Mouse (Mus musculus) liver, embryonic 13.5 days (tissue): ENCODE data around the gene Fam160b1. TPM values are rescaled to one million over a fixed set of nuclear protein-coding genes. Genes with fewer than 3 reads are reported as not detected.

Source experiments
- ATAC-seq: fragments of 200-750 bp; cut with Nextera tagmentation; 2 replicates; pipeline ENCODE4 v1.8.0; 2017; ENCODE audit warnings: low read depth, mild to moderate bottlenecking, moderate number of reproducible peaks, moderate library complexity
- DNase-seq: peaks from one replicate; pipeline ENCODE4 v3.0.0; 2022
- H3K27ac ChIP-seq: fragments of 300-500 bp; sonication (generic); 2 replicates; pipeline ENCODE4 v1.5.1; 2015; ENCODE audit warnings: moderate library complexity, mild to moderate bottlenecking, inconsistent platforms
- H3K27me3 ChIP-seq: fragments of 300-500 bp; sonication (generic); 2 replicates; pipeline ENCODE4 v1.6.1; 2015; ENCODE audit warnings: mild to moderate bottlenecking, inconsistent platforms
- H3K36me3 ChIP-seq: fragments of 300-500 bp; sonication (generic); 2 replicates; pipeline ENCODE4 v1.6.1; 2015; ENCODE audit warnings: mild to moderate bottlenecking, inconsistent platforms
- H3K4me1 ChIP-seq: fragments of 300-500 bp; sonication (generic); replicated peaks from 2 replicates; pipeline ENCODE4 v1.6.1; 2015; ENCODE audit warnings: inconsistent platforms
- H3K4me2 ChIP-seq: fragments of 300-500 bp; sonication (generic); 2 replicates; pipeline ENCODE4 v1.6.1; 2015; ENCODE audit warnings: inconsistent platforms, mild to moderate bottlenecking, moderate library complexity
- H3K4me3 ChIP-seq: fragments of 300-500 bp; sonication (generic); replicated peaks from 2 replicates; pipeline ENCODE4 v1.5.1; 2015; ENCODE audit warnings: mild to moderate bottlenecking, inconsistent platforms
- H3K9ac ChIP-seq: fragments of 300-500 bp; sonication (generic); 2 replicates; pipeline ENCODE4 v1.6.1; 2015; ENCODE audit warnings: mild to moderate bottlenecking, inconsistent platforms
- H3K9me3 ChIP-seq: fragments of 300-500 bp; sonication (generic); replicated peaks from 2 replicates; pipeline ENCODE4 v1.6.1; 2016; ENCODE audit warnings: inconsistent platforms
- WGBS: fragments of 180-500 bp; shearing (Covaris S2); methylation state at CpG from one replicate; pipeline ENCODE4 v1.1.7; 2015; ENCODE audit not compliant: insufficient replicate concordance; 5-methylcytosine and 5-hydroxymethylcytosine counted together
- polyA plus RNA-seq: library from polyadenylated mRNA; unstranded; fragments of >200 nt; fragmentation: Nextera tagmentation; extraction: Ambion mirVana; gene quantifications from 2 replicates; pipeline ENCODE4 v1.2.1, GENCODE M21; 2015

Fam160b1 gene
- polyA plus RNA-seq, 1 experiment from 2014 or later: 5.3 TPM

DNA sequence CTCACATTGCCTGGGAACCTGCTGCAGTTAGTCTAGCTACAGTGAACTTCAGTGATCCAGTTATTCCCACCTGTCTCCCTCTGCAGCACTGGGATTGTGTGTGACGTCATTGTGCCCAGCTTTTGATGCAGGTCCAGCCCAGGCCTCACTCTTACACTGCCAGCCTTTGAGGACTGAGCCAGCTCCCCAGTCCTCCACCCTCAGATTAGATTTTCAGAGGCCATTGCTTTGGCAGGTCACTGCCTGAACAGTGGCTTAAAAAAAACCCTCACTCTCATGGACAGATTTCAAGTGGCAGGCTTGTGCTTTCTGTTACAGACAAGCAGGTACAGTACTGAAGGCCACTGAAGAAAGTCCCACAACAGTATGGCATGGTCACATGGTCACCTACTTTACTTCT is 15.8 kb upstream of the Fam160b1 start:
- H3K9me3 ChIP-seq: peaks cover 18% of the 10 kb centered on the region; the same call in 1 of the 2 replicates
- no peaks in the 10 kb centered on the region for H3K27me3 ChIP-seq
- H3K4me1 ChIP-seq: 0 out of 2 replicates have a peak, but pooled peaks cover 2% of the 10 kb centered on the region
- no peak overlapping the region for H3K9ac ChIP-seq
- H3K27ac ChIP-seq: no peak overlapping the region
- ATAC-seq (no peak), DNase-seq (no peak)
- 59% methylated on average over 1 of the region's 1 CpGs for WGBS
- no peak overlapping the region for H3K4me2 ChIP-seq
- H3K36me3 ChIP-seq: no peaks in the 10 kb centered on the region
- no peak overlapping the region for H3K4me3 ChIP-seq

DNA sequence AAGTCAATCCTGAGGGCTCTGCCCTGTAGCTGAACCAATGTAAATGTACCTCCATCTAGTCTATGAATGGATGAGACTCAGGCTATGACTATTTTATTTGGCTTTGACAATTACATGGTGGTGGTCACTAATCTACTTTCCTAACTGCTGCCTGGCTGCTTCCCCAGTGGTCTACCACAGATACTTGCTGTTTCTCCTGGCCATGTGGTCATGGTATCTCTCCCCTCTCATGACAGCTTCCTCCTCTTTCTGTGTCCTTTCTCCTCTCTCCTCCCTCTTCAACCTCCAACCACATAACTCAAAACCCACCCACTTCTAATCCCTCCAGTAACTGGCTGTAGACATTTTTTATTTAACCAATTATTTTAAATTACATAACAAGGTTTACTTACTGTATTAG is 11.4 kb upstream of the Fam160b1 start:
- H3K4me1 ChIP-seq: no peaks in the 10 kb centered on the region
- no peaks in the 10 kb centered on the region for H3K36me3 ChIP-seq
- DNase-seq (no peak), ATAC-seq (no peak)
- H3K4me2 ChIP-seq: no peak overlapping the region
- H3K27ac ChIP-seq: no peak overlapping the region
- peaks cover 18% of the 10 kb centered on the region; the same call in 1 of the 2 replicates for H3K9me3 ChIP-seq
- no peak overlapping the region for H3K4me3 ChIP-seq
- H3K27me3 ChIP-seq: no peaks in the 10 kb centered on the region
- no peak overlapping the region for H3K9ac ChIP-seq

DNA sequence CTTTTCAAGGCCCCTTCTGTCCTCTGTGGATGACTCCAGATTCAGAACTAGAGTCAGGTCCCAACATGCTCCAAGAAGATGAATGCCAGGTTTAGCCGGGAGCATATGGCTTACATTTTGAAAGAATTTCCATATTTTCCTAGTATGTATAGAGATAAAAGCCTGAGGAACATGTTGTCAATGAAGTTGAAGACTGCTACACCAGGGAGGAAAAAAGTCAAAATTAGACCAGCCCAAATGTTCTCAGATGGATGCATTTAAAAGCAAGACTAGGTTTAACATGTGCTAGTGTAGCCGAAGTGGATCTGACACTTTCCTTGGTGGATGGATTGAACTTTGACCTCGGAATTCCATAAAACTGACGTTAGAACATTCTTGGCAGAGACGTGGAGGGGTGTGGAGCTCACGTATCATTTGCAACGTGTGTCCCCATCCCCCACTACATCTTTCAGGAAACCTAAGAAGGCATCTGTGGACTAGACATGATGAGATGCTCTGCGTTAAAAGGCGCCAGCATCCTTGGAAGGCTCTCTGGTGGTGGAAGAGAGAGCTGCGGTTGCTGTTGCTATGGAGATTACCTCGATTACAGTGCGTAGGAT is 8.0 kb upstream of the Fam160b1 start:
- 74% methylated on average over 12 of the region's 12 CpGs for WGBS
- Histone ChIP-seq H3K4me3 (no peak overlapping the region), H3K9ac (no peak overlapping the region), H3K36me3 (no peaks in the 10 kb centered on the region), H3K27ac (no peak overlapping the region), H3K4me1 (peaks cover 28% of the 10 kb centered on the region), H3K4me2 (no peak overlapping the region), H3K9me3 (0 out of 2 replicates have a peak, but pooled peaks cover 6% of the 10 kb centered on the region), H3K27me3 (no peaks in the 10 kb centered on the region)
- DNase-seq (no peak), ATAC-seq (no peak)

DNA sequence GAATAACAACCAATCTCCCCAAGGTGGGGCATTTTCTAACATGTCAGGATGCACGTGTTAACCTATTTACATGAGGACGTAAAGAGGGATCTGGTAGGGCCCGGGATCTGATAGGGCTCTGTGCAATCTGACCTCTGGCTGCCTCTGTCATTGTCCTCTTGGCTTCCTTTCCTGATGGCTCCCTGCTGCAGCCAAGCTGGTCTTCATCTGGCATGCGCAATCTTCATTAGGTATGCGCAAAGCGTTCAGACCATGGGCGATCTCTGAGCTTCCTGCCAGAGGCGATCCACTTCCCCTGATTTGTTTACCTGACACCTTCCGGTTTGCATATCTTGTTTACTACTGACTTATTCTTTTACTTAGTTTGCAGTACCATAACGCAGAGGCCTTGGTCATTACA is 7.3 kb upstream of the Fam160b1 start:
- no peak overlapping the region for H3K4me3 ChIP-seq
- 86% methylated on average over 10 of the region's 10 CpGs for WGBS
- H3K4me1 ChIP-seq: peaks cover 36% of the 10 kb centered on the region
- H3K9me3 ChIP-seq: no peaks in the 10 kb centered on the region
- no peak overlapping the region for H3K27ac ChIP-seq
- ATAC-seq (no peak), DNase-seq (no peak)
- no peaks in the 10 kb centered on the region for H3K36me3 ChIP-seq
- no peak overlapping the region for H3K4me2 ChIP-seq
- H3K27me3 ChIP-seq: no peaks in the 10 kb centered on the region
- H3K9ac ChIP-seq: no peak overlapping the region

DNA sequence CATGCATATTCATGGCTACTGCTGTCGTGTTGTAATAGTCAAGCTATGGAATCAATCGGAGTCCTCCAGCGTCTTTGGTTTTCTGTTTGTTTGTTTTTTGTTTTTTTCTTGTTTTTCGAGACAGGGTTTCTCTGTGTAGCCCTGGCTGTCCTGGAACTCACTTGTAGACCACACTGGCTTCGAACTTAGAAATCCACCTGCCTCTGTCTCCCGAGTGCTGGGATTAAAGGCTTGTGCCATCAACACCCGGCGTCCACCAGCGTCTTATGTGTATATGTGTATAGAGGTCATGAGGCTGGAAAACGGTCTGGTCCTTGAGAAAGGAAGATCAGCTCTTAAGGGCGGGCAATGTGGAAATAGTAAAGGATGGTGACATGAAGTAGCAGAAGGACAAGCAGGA is 6.4 kb upstream of the Fam160b1 start:
- no peak overlapping the region for H3K4me2 ChIP-seq

DNA sequence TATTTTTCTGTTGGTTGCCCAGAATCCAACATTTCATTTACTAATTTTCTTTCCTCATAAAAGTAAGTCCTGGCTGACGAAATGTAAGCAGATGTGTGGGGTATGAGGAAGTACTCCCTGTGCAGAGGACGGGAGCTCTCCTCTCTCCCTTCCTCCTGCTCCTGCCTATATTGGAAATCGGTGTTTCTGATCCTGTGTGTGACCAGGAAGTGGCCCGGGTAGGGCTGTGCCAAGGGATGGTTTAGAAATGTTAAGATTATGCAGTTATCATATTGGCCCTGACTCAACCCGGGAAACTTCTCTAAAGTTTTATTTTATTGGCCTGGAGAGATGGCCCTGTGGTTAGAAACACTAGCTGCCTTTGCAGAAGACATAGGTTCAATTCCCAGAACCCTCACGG is 5.8 kb upstream of the Fam160b1 start:
- Histone ChIP-seq H3K9ac (no peak overlapping the region), H3K9me3 (no peaks in the 10 kb centered on the region), H3K36me3 (no peaks in the 10 kb centered on the region), H3K4me3 (no peak overlapping the region), H3K4me2 (no peak overlapping the region), H3K4me1 (peaks cover 51% of the 10 kb centered on the region), H3K27ac (no peak overlapping the region), H3K27me3 (no peaks in the 10 kb centered on the region)
- ATAC-seq (no peak), DNase-seq (no peak)
- 58% methylated on average over 6 of the region's 6 CpGs for WGBS

More for the DNA sequence above, 6.4 kb upstream of the Fam160b1 start:
- DNase-seq (no peak), ATAC-seq (no peak)
- no peaks in the 10 kb centered on the region for H3K27me3 ChIP-seq
- H3K4me1 ChIP-seq: peaks cover 44% of the 10 kb centered on the region
- no peak overlapping the region for H3K4me3 ChIP-seq
- 84% methylated on average over 11 of the region's 11 CpGs for WGBS
- H3K9ac ChIP-seq: no peak overlapping the region
- no peak overlapping the region for H3K27ac ChIP-seq
- no peaks in the 10 kb centered on the region for H3K9me3 ChIP-seq
- no peaks in the 10 kb centered on the region for H3K36me3 ChIP-seq

DNA sequence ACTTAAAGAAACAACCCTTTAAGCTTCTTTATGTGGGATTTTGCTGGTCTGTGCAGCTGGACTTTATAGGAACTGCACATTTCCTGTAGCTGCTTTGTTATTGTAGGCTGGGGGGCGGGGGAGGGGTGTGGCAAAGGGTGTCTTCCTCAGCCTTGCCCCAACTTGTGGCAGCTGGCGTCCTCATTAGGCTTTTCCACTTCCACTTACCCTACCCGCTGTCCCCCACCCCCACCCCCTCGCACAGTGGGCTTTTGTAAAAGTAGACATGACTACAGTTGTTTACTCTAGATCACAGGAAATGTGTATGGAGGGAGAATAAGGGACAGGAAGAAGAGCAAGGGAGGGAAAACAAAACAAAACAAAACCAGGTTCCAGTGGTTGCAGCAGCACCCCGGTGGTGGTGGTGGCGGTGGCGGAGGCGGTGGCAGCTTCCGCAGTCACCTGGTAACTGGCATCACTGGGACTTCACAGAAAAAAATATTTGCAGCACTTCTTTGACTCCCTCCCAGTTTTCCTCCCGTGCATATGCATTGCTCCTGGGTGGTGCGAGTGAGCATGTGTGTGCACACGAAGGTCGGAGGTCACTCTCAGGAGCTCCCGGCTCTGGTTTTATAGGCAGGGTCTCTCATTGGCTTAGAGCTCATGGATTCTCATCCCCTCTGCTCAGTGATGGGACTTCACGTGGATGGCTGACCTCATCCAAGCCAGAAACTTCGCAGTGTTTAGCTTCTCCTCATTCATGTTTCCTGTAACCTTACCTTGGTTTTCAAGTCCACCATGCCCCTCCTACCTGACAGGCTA is 4.8 kb upstream of the Fam160b1 start:
- Histone ChIP-seq H3K9ac (no peak overlapping the region; the same call in 1 of the 2 replicates), H3K27ac (peak overlapping the region; percentile 66), H3K36me3 (no peaks in the 10 kb centered on the region), H3K4me3 (no peak overlapping the region; the same call in 1 of the 2 replicates), H3K9me3 (no peaks in the 10 kb centered on the region), H3K4me2 (peak overlapping the region; percentile 41), H3K4me1 (peaks cover 57% of the 10 kb centered on the region), H3K27me3 (no peaks in the 10 kb centered on the region)
- DNase-seq: no peak
- WGBS: 41% methylated on average over 16 of the region's 16 CpGs
- ATAC-seq: no peak

DNA sequence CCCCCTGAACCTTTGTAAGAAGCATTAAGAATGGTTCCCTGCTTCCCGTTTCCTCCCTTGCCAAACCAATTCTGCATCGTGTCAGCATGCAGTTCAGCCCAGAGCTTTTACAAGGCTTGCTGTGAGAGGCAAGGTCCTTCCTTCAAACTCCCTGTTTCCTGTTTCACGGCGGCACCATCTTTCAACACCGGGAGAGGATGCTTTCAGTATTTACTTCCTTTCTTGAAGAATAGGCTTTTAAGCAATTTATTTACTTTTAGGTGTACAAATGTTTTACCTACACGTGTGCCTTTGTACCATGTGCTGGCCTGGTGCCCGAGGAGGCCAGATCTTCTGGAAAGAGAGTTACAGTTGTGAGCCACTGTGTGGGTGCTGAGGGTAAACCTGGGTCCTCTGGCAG is 4.2 kb upstream of the Fam160b1 start:
- H3K9me3 ChIP-seq: no peaks in the 10 kb centered on the region
- H3K4me2 ChIP-seq: peak overlapping the region; percentile 41
- ATAC-seq: no peak
- no peaks in the 10 kb centered on the region for H3K27me3 ChIP-seq
- H3K9ac ChIP-seq: no peak overlapping the region; the same call in 1 of the 2 replicates
- H3K27ac ChIP-seq: peak overlapping the region; percentile 66
- no peaks in the 10 kb centered on the region for H3K36me3 ChIP-seq
- DNase-seq: no peak
- WGBS: 39% methylated on average over 7 of the region's 7 CpGs
- H3K4me3 ChIP-seq: no peak overlapping the region
- H3K4me1 ChIP-seq: peaks cover 57% of the 10 kb centered on the region

DNA sequence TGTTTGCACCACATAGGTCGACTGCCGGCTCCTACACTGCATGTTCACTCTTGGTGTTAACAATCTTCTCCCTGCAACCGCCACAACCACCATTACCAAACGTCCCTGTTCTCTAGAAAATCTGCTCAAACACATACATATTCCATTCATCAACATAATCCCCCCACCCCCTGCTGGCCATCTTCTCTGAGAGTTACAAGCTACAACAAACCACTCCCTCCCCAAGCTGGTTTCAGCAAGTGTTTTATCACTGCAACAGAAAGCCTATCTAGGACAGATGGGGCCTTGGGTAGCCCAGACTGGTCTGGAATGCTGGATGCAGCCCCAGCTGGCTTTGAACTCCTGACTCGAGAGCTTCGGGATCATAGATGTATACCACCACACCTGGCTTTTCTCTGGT is 3.2 kb upstream of the Fam160b1 start:
- Histone ChIP-seq H3K27me3 (no peaks in the 10 kb centered on the region), H3K4me3 (no peak overlapping the region), H3K4me1 (peaks cover 57% of the 10 kb centered on the region), H3K9ac (peak overlapping the region; percentile 74; the same call in 1 of the 2 replicates), H3K9me3 (no peaks in the 10 kb centered on the region), H3K4me2 (peak overlapping the region; percentile 81), H3K27ac (peak overlapping the region; percentile 70; the same call in 1 of the 2 replicates), H3K36me3 (no peaks in the 10 kb centered on the region)
- ATAC-seq (no peak), DNase-seq (no peak)
- WGBS: 63% methylated on average over 6 of the region's 6 CpGs

DNA sequence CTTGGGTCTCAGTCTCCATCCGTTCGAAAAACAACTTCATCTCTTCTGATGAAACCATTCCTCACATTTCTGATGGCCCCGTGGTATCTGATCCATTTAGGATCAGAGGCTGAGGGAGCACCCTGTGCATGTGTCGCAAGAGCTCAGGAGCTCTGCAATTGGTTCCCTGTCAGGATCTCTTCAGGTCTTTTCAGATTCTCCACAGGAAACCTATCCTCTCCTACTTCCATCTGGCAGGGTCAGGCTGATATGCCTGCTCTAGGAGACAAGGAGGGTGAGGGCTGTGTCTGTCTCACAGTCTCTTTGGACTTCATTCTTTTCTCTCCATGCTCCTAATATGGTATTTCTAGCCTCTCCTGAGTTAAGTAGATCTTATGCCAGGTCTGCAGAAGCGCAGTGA is 2.7 kb upstream of the Fam160b1 start:
- Histone ChIP-seq H3K4me3 (peak overlapping the region; percentile 96), H3K9me3 (no peaks in the 10 kb centered on the region), H3K4me2 (peak overlapping the region; percentile 81), H3K9ac (peak overlapping the region; percentile 74), H3K36me3 (no peaks in the 10 kb centered on the region), H3K27me3 (no peaks in the 10 kb centered on the region), H3K27ac (peak overlapping the region; percentile 70), H3K4me1 (peaks cover 62% of the 10 kb centered on the region)
- WGBS: 76% methylated on average over 5 of the region's 5 CpGs
- ATAC-seq (no peak), DNase-seq (no peak)

DNA sequence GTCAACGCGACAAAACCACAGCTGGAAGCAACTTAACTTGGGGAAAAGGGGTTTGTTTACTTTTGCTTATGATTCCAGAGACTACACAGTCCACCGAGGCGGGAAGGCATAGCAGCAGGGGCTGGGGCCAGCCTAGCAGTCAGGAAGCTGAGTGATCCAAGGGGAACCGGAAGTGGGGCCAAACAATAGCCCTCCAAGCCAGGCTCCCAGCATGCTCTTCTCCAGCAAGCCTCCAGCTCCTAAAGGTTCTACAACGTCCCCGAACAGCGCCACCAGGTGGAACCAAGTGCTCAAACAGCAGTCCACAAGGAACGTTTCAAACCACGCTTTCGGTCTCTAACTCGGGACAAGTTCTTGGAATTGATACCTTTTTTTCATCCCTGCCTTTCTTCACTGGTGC is 2.2 kb upstream of the Fam160b1 start:
- Histone ChIP-seq H3K9ac (peak overlapping the region; percentile 74), H3K4me1 (peaks cover 67% of the 10 kb centered on the region), H3K27ac (peak overlapping the region; percentile 70), H3K4me2 (peak overlapping the region; percentile 81), H3K36me3 (no peaks in the 10 kb centered on the region), H3K4me3 (peak overlapping the region; percentile 96), H3K27me3 (no peaks in the 10 kb centered on the region), H3K9me3 (no peaks in the 10 kb centered on the region)
- 36% methylated on average over 12 of the region's 12 CpGs for WGBS
- peak; percentile 71 for DNase-seq
- no peak for ATAC-seq
